Mouse (Mus musculus): ENCODE data around the gene Ostm1. TPM values are rescaled to one million over a fixed set of nuclear protein-coding genes. Genes with fewer than 3 reads are reported as not detected.

Ostm1 gene
- polyA plus RNA-seq, 1 experiment from 2014 or later = 20.2 TPM

DNA sequence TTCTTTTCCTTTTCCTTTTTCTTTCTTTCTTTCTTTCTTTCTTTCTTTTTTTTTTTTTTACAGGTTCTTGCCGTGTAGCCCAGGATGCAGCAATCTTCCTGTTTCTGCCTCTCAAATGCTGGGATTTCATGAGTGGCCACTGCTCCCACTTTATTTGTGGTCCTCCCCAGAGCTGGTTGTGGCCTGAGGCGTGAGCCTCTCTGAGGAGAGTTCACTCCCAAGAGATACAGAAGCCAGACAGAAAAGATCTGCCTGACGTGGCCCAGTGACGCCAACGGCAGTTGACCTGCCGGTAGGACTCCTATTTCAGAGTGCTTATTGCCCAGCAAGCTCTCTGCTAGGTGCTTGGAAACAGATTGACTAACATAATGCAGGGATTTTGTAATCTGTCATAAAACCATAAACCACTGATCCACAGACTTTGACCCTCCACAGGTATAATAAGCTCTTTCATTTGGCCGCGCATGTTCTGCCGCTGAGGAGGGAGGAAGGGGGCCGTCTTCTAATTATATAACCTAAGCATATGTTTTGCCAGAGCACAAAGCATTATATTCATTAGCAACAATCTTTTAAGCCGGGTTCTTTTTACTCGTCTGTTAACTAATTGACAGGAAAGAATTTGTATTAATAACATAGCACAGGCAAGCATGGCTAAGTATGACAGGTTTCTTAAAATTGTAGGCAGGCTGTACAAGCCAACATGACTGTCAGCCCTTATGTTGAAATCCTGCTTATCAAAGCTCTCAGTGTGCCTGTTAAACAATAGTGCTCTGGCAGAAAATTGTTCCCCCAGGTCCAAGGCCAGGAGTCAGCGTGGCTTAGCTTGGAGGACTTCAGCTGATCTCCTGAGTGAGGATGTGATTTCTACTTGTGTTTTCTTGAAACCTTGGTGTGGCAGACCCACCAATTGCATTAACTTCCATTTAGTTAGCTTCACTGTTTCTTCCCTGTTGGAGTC lies 139.9 kb downstream of the Ostm1 start:
- H3K4me3 ChIP-seq (ENCODE audit: low read depth, low read length) = no peak overlapping the region
- no peak for ATAC-seq (ENCODE audit: low FRiP score)
- H3K4me1 ChIP-seq (replicated peaks; ENCODE audit: control insufficient read depth, insufficient read depth, low read length) = no peaks in the 10 kb centered on the region
- no peaks in the 10 kb centered on the region for H3K27me3 ChIP-seq (ENCODE audit: control insufficient read depth, insufficient read depth, low read length)
- H3K9me3 ChIP-seq (ENCODE audit: control insufficient read depth, low read length) = no peaks in the 10 kb centered on the region
- 80% methylated on average over 13 of the region's 13 CpGs for WGBS
- H3K9ac ChIP-seq (ENCODE audit: low read depth, low read length) = no peak overlapping the region
- no peak overlapping the region for H3K27ac ChIP-seq (ENCODE audit: low read depth, low read length)
- no peaks in the 10 kb centered on the region for H3K36me3 ChIP-seq (ENCODE audit: control insufficient read depth, insufficient read depth, low read length)
- no peak for DNase-seq (ENCODE audit: low spot score)
- no peak overlapping the region for H3K4me2 ChIP-seq (replicated peaks; ENCODE audit: low read depth, low read length)

DNA sequence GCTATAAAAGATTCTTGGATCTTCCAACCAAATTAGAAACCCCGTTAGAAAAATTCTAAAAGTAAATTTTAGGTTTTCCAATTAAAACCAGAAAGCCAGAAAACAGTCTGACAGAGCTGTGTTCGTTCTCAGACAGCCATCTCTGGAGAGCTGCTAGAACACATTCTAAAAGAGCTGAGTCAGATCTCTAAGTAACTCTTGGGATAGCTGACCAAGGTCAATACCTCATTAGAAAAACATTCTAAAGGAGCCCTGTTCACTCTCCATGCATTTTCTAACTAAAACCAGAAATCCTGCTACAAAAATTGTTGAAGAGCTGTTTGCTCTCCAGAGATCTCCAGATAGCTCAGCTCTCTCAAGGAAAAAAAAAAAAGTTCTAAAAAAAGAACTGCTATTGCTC lies 146.0 kb downstream of the Ostm1 start:
- 78% methylated on average over 2 of the region's 2 CpGs for WGBS
- Histone ChIP-seq H3K4me1 (replicated peaks; ENCODE audit: control insufficient read depth, insufficient read depth, low read length) (no peaks in the 10 kb centered on the region), H3K4me2 (replicated peaks; ENCODE audit: low read depth, low read length) (no peak overlapping the region), H3K4me3 (ENCODE audit: low read depth, low read length) (no peak overlapping the region), H3K36me3 (ENCODE audit: control insufficient read depth, insufficient read depth, low read length) (no peaks in the 10 kb centered on the region), H3K27ac (ENCODE audit: low read depth, low read length) (no peak overlapping the region), H3K9ac (ENCODE audit: low read depth, low read length) (no peak overlapping the region), H3K27me3 (ENCODE audit: control insufficient read depth, insufficient read depth, low read length) (no peaks in the 10 kb centered on the region), H3K9me3 (ENCODE audit: control insufficient read depth, low read length) (no peaks in the 10 kb centered on the region)
- DNase-seq (ENCODE audit: low spot score) (no peak), ATAC-seq (ENCODE audit: low FRiP score) (no peak)

DNA sequence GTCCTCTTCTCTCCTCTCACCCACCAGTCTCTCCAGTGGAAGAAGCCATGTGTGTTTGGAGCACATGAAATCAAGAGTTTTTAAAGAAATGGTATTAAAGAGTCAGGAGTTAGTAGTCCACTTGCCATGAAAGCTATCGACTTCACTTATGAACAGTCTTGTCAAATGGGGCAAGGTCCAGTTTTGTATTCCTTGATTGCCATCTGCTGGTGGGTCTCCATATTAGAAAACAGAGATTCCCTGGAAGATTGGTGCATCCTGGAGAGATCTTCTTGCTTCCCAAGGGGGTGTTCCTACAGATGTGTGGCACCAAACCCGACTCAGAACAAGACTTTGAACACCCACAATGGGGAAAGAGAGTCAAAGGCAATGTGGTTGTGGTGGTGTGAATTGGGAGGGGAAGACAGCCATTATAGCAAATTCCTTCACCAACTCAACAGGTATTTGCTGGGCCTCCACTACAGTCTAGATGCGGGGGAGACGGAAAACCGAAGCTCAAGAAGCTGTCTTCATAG lies 151.0 kb downstream of the Ostm1 start:
- Histone ChIP-seq H3K27ac (ENCODE audit: low read depth, low read length) (no peak overlapping the region), H3K9ac (ENCODE audit: low read depth, low read length) (no peak overlapping the region), H3K36me3 (ENCODE audit: control insufficient read depth, insufficient read depth, low read length) (no peaks in the 10 kb centered on the region), H3K4me1 (replicated peaks; ENCODE audit: control insufficient read depth, insufficient read depth, low read length) (no peaks in the 10 kb centered on the region), H3K4me3 (ENCODE audit: low read depth, low read length) (no peak overlapping the region), H3K27me3 (ENCODE audit: control insufficient read depth, insufficient read depth, low read length) (no peaks in the 10 kb centered on the region), H3K4me2 (replicated peaks; ENCODE audit: low read depth, low read length) (no peak overlapping the region), H3K9me3 (ENCODE audit: control insufficient read depth, low read length) (no peaks in the 10 kb centered on the region)
- peak; percentile 58 for DNase-seq (ENCODE audit: low spot score)
- ATAC-seq (ENCODE audit: low FRiP score) = no peak
- WGBS = 63% methylated on average over 5 of the region's 5 CpGs

DNA sequence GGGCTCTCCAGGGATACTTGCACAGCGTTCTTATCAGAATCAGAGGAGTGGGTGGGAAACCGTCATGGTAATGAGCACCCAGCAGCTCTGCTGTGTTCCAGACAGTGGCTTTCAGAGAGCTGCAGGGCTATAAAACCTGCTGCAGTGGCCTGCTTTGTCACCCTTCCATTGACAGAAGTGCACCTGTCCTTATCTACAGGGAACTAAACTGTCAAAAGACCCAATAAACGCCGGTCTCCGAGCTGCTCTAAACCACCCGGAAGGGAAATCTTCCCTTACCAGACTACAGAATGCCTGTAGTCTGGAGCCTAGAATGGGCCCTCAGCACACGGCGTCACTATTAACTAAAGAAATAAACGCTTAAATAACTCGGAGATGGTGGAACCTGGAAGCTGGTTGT lies 168.2 kb downstream of the Ostm1 start:
- no peaks in the 10 kb centered on the region for H3K27me3 ChIP-seq (ENCODE audit: control insufficient read depth, insufficient read depth, low read length)
- no peak overlapping the region for H3K4me2 ChIP-seq (replicated peaks; ENCODE audit: low read depth, low read length)
- no peaks in the 10 kb centered on the region for H3K36me3 ChIP-seq (ENCODE audit: control insufficient read depth, insufficient read depth, low read length)
- no peaks in the 10 kb centered on the region for H3K4me1 ChIP-seq (replicated peaks; ENCODE audit: control insufficient read depth, insufficient read depth, low read length)
- H3K27ac ChIP-seq (ENCODE audit: low read depth, low read length) = no peak overlapping the region
- no peak for ATAC-seq (ENCODE audit: low FRiP score)
- 77% methylated on average over 10 of the region's 10 CpGs for WGBS
- no peak overlapping the region for H3K4me3 ChIP-seq (ENCODE audit: low read depth, low read length)
- no peak overlapping the region for H3K9ac ChIP-seq (ENCODE audit: low read depth, low read length)
- H3K9me3 ChIP-seq (ENCODE audit: control insufficient read depth, low read length) = no peaks in the 10 kb centered on the region
- no peak for DNase-seq (ENCODE audit: low spot score)

Other genes with a start within 250 kb of the Ostm1 start
- 5.1 and 6.2 TPM in 2 replicates for gene Afg1l, start 105.3 kb upstream of the Ostm1 start, polyA plus RNA-seq (2014; fragmentation: Nextera tagmentation; extraction: Ambion mirVana)
- gene Snx3, start 81.8 kb upstream of the Ostm1 start, polyA plus RNA-seq (2014; fragmentation: Nextera tagmentation; extraction: Ambion mirVana) = 227 and 238 TPM in 2 replicates
- 0.11 and 0.71 TPM in 2 replicates for gene Nr2e1, start 190 bp upstream of the Ostm1 start, polyA plus RNA-seq (2014; fragmentation: Nextera tagmentation; extraction: Ambion mirVana)
- 30.7 and 31.5 TPM in 2 replicates for gene Sec63, start 177.7 kb downstream of the Ostm1 start, polyA plus RNA-seq (2014; fragmentation: Nextera tagmentation; extraction: Ambion mirVana)

Measured in hindbrain, embryonic 11.5 days (tissue).